Mouse (Mus musculus) frontal cortex, adult (tissue): ENCODE data around the gene Pkn3.
A peak's percentile ranks its signal among the peaks of the same experiment; 100 is the strongest.
"Not testable (repeated sequence)": the region's sequence is repeated elsewhere in the genome, so short reads cannot be mapped to it uniquely, and the experiment has no call there.

ENCODE experiments used
- ATAC-seq: cut with Nextera tagmentation; 2 replicates; pipeline ENCODE4 v1.9.2; 2017; ENCODE audit warnings: mild to moderate bottlenecking, moderate library complexity, mixed read lengths; ENCODE audit not compliant: low TSS enrichment

The Pkn3 gene

DNA sequence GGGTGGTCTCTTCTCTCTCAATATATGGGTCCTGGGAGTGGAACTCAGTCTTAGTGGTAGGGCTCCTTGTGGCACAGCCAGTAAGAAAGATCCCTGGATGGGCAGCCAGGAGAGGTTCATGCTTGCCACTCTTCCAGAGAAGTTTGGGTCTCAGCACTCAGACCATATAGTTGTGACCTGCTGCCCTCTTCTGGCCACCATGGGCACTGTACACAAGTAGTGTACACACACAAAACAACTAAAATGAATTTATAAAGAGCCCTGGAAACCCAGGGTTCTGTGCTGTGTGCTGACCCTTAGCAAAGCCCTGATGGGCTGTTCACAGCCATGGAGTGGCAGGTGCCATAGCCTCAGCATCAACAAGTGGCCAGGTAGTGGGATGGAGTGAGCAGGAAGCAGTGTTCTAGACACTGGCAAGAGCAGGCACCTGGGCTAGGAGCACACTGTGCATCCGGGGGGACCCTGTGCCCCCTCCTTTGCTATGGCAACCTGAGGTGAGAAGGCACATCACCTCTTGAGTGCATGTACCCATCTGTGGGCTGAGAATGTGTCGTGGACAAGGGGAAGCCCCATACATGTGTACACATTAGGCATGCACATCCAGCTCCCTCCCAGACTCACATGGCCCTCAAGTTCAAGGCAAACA, 18.5 kb downstream of the Pkn3 start:
- no peak for ATAC-seq

DNA sequence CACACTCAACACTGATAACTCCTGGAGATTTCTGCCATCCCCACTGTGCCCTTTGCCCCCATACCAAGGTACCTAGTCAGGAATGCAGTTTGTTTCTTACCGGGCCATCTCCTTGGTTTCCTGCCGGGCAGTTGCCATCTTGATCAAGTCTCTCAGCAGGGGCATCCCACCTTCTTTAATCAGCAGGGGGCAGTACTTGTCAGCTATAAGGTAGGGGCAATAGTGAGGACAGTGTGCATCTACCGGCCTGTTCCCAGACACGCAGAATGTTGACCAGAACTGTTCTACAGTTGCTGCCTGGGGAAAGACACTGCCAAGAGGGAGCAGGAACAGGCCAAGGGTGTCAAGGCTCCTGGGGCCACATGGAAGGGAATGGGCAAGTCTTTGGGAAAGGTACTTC, 22.7 kb downstream of the Pkn3 start:
- no peak for ATAC-seq

DNA sequence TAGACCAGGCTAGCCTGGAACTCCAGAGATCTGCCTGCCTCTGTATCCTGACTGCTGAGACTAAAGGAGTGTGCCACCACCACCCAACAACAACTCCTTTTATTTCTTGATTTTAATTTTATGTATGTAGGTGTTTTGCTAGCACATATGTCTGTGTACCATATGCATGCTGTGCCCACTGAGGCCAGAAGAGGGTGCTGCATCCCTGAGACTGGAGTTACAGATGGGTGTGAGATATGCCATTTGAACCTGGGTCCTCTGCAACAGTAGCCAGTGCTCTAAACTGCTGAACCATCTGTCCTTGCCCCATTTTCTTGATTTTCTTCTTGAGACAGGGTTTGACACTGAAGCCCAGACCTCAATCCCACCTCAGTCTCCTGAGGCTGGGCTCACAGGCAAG, 28.9 kb downstream of the Pkn3 start:
- no peak for ATAC-seq

DNA sequence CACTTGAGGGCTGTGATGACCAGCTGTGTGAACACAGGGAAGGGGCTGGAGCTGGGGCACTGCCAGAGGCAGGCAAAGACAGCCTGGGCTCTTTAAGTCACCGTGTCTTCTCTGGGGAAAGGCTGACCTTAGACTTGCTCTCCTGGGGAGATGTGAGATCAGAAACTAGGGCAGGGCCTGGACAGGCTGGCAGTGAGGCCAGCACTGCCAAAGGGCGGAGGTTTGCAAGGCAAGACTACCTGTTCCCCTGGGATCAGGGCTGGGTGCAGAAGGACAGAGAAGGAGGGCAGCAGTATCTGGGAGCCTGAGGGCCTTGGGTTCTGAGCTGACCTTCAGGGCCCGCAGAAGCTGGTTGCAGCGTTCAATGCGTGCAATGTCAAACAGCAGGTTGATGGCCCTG, 30.2 kb downstream of the Pkn3 start:
- no peak for ATAC-seq

DNA sequence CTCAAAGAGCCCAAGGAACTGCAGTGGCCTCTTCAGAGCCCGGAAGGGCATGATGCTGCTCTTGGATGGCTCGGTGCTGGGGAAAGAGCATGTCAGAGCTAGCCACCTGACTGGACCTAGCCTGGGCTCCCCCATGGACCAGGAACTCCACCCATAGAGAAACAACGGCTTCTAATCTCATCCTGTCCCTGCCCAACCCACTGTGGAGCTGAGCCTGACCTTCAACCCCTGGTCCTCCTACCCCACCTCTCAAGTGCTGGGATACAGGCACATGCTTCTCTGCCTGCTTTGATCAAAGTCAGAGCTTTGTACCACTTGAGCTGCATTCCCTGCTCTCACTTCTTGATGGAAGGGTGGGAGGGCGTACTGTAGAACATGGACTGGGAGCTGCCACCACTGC, 30.8 kb downstream of the Pkn3 start:
- ATAC-seq, result no peak

DNA sequence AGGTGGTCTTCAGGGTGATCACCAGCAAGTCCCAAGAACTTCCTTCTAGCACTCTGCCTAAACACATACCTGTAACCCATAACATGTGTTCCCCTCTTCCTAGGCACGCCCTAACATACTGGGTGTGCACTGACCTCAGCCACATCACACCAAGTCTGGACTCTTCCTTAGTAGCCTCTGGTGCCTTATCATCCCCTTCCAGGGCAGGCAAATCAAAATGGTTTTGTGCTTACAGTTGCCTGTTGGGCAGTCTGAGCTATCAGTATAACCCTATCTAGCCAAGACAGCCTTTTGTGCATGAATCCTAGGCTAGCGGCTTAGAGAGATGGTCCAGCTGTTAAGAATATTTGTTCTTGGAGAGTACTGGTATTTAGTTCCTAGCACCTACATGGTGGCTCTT, 34.0 kb downstream of the Pkn3 start:
- ATAC-seq, result no peak

DNA sequence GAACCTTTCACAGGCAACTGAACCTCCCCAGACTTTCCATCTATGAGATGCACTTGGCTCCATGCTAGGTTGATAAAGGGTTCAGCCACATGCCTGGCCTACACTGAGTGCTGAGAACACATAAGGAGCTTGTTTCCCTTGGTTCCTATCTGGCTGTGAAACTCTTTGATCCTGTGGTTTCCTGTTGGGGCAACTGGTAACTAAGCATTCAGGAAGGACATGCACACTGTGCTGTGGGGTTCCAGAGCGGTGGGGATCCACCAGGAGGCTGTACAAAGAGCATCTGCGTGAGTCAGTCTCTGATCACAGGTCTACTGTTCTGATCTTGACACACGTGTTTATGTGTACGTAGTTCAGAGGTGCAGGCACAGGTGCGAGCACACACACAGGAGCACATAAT, 35.1 kb downstream of the Pkn3 start:
- ATAC-seq, result no peak

DNA sequence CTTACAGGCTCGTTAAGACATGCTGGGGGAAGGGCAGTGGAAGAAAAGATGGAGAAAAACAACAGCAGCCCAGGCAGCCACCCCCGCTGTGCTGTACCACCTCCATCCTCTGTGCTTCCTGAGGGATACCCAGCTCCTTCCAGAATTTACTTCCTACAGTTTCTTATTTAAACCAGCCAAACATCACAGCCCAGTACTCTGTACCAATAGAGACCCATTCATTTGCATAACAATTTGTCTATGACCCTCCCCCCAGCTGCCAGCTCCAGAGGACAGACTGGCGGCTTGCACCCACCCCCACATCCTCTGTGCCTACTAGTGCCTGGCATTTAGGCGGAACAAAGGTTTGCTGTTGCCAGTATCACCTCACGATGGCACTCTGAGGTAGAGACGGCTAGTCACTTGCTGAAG, 42.2 kb downstream of the Pkn3 start:
- ATAC-seq, result peak; percentile 56

DNA sequence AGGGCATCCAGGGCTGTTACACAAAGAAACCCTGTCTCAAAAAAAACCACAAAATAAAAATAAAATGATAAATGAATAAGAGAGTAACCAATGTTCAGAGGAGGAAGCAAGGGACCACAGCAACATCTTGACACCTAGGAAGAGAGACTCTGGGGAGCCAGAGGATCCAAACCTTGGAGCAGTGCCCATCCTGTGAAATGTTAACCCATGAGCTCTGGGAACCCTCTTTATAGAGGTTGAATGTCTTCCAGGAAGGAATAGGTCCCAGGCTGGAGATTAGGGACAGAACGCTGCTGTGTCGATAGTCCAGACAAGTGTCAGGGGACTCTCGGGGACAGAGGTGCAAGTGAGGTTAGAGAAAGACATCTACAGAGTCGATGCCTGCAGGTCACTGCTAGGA, 42.8 kb downstream of the Pkn3 start:
- ATAC-seq, result no peak

DNA sequence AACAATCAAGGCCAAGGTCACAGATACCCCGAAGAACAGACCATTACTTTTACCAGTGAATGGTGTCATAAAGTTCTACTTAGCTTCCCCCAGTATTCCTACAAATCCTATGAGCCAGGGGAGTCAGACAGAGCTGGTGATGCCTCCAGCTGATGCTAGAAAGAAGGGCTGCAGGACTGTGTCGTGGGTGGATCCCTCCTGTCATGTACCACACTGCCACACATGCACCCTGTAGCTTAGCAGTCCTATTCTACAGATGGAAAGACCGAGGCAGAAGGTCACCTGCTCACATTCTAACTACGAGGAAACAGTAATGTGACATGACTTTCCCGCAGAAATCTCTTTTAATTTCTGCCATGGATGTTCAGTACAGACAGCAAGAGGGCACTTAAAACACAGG, 45.3 kb downstream of the Pkn3 start:
- ATAC-seq, result no peak

DNA sequence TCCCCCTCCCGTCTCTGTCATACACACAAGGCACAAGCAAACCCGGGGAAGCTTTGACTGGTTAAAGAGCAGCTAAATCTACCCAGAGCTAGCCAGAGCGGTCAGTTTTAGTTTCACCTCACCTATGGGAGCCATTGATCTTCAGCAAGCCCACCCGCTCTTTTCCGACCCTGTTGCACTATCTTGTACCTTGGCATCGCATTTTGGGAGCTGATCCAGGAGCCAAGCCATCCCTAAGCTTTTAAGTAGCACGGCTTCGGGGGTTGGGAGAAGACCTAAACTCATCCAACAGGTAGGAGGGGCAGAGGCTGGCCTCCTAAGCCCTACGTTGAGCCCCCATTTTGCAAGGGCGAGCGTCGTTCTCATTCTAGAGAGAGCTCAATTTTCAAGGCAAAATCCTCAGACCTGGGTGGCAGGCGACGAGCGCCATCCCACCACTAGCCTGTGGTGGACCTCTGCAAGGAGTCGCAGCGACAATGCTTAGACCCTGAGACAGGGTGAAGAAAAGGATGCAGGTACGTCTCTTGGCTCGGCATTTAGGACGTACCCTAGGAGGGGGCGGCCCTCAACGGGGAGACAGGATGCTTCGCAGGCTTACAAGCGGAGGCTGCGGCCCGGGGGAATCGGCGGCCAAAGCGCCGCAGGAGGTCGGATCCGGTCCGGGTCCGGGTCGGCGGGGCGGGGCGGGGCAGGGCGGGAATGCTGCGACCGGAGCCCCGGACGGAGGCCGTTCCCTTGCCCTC, 46.4 kb downstream of the Pkn3 start:
- peak; percentile 8; the same call in 1 of the 2 replicates for ATAC-seq

DNA sequence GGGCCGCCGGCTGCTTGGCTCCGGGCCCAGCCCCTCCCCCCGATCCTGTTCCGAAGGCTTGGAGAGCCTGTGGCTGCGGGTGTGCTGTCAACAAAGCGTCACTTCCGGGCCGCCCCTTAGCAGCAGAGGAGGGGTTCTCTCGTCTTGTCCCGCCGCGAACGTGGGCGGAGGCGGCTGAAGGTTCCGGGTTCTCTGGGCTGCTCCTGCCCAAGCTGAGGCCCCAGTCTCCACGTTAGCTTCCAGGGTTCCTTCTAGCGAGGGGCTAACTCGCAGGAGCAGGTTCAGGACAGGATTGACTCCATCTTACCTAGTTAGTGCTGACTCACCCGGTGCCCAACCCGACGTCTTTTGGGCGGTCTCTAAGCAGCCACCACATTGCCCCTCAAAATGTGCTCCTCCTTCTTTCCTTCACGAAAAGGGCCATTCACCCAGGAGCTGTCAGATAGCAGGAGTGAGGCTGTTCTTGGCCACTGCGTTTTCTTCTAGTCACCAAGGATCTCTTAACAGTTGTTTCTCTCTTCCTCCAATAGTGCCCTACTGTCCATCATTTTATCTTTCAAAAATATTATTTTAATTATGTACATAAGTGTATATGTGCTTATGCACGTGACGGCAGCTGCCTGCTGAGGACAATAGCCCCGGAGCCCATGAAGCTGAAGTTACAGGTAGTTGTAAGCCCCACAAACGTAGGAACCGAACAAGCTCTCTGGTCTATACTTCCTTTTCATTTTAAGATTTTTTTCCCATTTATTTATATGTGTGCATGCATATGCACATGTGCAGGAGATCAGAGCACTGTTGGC, 47.2 kb downstream of the Pkn3 start, which contains the start of gene Zer1:
Zer1 (minus strand) TSS at position 114 of the 803 bp plus-strand sequence.
- ATAC-seq, result peak; percentile 80

DNA sequence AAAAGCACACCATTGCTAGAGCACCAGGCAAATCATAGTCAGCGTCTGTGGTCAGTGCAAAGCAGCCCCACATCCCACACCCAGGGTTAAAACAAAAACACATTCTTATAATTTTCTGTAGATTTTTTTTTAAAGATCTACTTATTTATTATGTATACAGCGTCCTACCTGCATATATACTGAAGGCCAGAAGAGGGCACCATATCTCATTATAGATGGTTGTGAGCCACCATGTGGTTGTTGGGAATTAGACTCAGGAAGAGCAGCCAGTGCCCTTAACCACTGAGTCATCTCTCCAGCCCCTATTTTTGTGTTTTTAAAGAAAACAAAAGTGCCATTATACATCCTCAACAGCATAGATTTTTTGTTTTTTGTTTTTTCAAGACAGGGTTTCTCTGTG, 51.3 kb downstream of the Pkn3 start:
- ATAC-seq, result no peak

DNA sequence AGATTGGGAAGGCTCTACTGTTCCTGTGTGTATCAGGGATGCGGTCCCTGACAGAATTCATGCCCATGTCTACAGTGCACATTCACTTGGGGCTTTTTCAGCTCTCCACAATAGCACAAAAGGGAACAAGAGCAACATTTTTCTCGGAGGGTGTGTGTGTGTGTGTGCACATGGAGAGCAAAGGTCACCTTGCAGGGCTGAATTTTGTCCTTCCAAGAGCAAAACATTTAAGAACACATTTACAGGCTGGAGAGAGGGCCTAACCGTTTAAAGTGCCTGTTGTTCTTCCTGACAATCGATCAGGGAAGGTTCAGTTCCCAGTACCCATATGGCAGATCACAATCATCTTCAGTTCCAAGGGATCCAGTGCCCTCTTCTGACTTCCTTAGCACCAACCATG, 52.7 kb downstream of the Pkn3 start:
- ATAC-seq, result no peak

DNA sequence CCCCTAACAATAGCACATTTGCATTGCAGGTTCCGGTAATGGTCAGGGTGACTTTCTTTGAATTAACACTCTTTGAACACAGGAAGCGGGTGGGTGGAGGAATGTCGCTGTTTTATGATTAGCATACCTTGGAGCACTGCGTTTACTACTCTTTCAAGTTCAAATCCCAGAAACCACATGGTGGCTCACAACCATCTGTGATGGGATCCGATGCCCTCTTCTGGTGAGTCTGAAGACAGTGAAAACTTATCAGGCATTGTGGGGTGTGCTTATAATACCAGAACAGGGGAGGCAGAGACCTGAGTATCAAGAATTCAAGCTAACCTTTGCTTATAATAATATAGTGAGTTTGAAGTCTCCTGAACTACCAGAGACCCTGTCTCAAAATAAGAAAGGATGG, 53.8 kb downstream of the Pkn3 start:
- ATAC-seq, result not testable (repeated sequence)

DNA sequence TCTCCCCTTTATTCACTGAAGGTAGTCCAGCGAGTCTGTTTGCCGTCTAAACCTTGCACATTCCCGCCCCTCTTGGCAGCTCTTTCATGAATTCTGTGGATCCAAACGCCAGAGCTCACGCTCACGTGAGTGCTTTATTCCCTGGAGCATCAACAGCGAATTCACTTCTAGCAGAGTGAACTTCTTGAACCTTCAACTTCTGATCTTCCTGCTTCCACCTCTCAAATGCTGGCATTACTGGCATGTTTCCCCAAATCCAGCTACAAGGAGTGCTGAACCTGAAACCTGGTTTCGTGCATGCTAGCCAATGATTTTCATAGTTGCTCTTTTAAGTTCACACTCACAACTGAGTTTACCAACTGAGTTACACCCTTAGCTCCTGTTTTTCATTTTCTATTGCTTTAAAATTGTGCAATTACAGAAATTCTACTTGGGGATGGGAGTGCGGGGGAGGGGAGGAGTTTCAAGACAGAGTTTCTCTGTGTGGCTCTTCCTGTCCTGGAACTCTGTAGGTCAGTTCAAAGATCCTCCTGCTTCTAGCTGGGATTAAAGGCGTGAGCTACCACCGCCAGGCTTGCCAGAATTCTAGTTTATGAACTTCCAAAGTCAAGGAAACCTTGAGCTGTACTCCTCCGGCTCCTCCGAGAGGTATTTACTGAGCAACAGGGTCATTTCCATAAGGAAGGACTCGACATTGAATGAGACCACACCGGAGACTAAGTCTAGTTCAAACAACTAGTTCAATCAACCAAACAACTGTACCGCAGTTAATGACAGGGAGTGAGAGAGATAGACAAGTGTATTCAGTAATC, 55.5 kb downstream of the Pkn3 start:
- no peak for ATAC-seq

DNA sequence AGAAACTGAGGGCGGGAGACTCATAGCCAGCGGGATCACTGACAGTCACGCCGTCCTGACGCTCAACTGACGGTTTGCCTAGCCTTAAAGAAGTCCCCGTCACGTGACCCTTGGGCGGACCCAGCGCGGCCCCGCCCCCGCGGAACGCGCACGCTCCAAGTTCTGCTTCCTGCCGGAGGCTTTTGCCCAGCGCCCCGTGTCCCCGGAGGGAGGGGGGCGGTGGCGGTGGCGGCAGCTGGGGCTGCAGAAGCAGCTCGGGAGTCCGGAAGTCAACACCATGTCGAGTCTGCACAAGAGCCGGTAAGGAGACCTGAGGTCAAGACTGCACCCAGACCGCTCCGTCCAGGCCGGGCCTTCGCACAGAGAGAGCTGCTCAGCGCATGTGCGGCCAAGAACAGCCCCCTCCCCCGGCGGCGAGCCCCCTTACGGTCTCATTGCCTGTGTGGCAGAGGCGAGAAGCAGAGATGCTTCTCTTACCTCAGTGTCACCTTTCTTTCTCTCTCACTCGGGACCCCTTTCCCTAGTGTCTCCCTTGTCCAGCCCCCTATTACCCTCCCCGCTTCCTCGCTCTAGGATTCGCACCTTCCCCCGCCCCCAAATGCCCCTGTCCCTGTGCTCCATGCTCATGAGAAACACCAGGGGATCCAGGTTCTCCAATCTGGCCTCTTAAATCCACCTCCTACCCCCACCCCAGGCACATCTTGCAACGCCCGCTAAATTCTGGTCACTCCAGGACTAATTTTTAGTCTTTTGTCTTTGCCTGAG, 56.3 kb downstream of the Pkn3 start, which contains the start of gene Tbc1d13:
Tbc1d13 (plus strand) TSS at position 134 of the 765 bp plus-strand sequence.
- peak; percentile 88 for ATAC-seq

DNA sequence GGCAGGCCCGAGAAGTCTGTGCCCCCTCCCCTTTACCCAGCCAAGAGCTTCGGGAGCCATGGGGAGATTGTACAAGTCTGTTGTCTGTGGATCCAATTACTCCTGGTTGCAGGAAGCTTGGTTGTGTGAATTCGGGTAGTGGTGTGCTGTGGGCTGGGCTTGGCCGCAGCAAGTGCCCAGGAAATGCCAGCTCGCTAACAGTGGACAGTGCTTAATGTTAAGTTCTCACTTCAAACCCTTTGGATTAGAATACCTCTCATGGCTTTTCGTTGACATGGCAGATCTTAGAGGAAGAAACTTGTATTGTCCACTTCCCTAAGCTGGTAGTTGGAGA, 56.9 kb downstream of the Pkn3 start:
- no peak for ATAC-seq

DNA sequence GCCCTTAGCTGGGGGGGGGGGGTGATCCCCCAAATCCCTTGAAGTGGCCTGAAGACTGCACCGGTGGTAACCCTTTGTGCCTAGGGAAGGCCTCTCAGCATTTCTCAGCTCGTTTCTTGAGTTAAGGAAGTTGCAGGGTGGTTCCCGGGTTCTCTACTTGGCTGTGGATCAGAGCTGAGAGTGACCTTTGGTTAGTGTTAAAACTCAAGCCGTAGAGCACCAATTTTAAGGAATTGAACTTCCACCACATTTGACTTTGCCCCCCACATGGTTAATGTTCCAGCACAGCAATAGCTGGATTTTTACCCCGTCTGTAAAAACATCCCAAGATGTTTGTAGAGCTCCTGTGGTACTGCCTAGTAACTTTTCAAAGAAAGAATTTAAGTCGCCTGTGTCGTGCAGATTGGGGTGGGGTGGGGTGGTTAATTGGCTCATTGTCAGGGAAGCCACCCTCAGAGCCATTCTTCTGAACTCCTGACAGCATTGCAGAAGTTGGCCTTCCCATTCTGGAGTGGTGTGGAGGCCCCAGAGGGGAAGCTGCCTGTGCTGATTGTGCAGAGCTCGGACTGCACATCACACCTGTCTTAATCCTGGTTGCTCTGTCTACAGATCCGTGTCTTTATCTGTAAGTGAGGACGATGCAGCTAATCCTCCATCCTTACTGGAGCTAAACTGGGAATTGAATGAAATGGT, 57.6 kb downstream of the Pkn3 start:
- ATAC-seq, result no peak

DNA sequence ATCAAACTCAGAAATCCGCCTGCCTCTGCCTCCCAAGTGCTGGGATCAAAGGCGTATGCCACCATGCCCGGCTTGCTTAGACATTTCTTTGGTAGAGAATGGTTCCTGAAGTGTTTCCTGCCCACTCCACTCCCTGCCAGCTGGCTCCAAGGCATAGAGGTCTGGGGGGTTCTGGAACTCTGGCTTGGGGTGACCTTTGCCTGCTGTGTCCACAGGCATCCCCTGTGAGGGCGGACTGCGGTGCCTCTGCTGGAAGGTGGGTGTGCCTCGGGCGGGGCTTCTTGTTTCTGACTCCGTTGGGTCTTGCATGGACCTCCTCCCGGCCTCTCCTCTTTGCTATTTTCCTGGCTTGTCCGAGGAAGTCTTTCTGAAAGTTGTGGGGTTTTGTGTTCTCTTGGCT, 59.0 kb downstream of the Pkn3 start:
- no peak for ATAC-seq

DNA sequence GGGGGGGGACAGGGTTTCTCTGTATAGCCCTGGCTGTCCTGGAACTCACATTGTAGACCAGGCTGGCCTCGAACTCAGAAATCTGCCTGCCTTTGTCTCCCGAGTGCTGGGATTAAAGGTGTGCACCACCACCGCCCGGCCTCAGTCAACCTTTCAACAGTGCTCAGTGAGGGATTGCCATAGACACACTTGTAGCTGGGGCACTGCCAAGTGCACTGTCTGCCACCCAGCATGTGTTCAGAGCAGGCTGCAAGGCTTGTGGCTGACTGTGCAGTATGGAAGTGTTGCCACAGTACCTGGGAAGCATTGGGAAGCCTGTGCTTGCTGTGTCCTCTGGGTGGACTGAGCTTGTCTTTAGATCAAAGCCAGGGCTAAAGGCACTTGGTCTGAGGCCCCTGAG, 62.5 kb downstream of the Pkn3 start:
- not testable (repeated sequence) for ATAC-seq
